Mouse (Mus musculus): ENCODE data around the gene Setd4.

DNA sequence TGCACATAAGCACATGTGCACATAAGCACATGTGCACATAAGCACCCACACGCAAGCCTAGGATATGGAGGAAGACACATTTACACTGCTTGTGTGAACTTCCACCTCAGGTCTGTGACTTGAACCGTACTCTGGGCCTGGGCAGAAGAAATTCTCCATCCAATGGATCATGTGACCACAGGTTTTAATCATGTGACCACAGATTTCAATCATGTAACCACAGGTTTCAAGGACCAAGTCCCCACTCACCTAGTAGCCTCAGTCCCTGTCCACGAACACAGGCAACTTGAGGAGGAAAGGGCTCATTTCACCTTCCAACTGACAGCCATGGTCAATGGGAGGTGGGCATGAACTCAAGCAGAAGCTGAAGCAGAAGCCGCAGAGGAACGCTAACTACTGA lies 30.4 kb downstream of the Setd4 start:
- TF ChIP-seq POLR2A (IDR thresholded peaks at IDR 0.05; ENCODE audit: low read depth, low read length) (no peak), CTCF (IDR thresholded peaks at IDR 0.05; ENCODE audit: borderline replicate concordance, insufficient read depth, low read length) (no peak)
